Mouse (Mus musculus) thymus, postnatal 4 days (tissue): ENCODE data around the gene Sertad3.
A peak's percentile ranks its signal among the peaks of the same experiment; 100 is the strongest.

Experiments used
- DNase-seq: peaks from one replicate; pipeline ENCODE4 v3.0.0; 2021

Sertad3 gene

DNA sequence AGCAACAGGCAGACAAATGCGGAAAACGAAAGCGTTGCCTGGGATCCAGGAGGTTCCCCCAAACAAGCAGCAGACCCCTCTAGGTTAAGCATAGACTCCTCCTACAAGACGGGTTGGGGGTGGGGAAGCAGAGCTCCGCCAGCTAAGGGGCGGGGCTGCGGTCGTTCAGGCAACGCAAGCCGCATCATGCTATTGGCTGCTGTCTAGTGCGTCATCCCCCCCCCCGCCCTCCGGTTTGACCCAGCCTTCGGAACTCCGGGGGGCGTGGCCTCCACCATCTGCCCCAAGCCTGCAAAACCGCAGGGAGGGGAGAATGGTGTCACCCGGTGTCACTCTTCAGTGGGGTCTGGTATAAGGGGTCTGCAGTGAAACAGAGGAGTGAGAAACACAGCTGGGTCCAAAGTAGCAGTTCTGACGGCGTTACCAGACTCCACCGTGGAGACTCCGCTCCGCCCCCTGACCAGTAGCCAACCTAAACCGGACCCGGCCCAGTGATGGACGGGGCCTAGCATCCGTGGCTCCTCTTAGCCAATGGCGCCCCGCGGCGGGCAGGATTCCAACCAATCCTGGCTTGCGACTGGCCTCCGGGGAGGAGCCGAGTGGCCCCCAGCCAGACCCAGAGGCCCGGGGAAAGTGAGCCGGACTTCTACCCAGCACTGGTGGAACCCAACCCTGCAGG is at the start of gene Sertad3:
Gene Sertad3, plus strand, starts transcription at position 613 of the 679 bp plus-strand sequence.
- peak; percentile 99 for DNase-seq

DNA sequence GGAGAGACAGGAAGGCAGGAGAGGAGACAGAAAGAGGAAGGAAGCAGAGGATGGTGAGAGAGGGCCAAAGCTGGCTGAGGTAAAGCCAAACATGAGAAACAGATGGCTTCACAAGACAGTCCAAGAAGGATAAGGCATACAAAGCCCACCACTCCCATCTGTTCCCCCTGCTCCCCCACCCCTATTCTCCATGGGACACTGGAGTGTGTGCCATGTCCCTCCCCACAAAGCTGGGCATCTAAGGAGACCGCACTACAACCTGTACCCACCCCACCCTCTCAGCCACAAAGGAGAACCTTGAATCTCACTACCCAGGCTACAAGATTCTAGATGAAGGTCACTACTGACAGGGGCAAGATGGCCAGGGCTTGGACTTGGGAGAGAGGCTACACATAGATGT is 46.2 kb upstream of the Sertad3 start:
- no peak for DNase-seq

DNA sequence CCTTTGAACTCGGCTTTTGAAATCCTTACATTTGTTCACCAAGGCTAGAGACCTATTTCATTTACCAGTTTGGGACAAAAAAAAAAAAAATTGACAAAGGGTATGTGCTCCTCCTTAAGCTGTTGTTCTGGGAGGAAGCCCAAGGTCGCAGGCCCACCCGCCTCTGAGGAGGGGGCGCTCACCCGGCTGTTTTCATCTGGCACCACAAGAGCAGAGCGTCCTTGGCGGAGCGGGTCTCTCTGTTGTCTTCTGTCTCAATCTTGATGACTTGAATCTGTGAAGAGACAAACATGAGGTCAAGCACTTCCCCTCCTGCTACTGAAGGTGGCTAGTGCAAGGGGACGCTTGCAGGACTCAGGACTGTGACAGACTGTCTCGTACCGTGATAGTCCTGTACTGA is 45.6 kb upstream of the Sertad3 start:
- DNase-seq = no peak

DNA sequence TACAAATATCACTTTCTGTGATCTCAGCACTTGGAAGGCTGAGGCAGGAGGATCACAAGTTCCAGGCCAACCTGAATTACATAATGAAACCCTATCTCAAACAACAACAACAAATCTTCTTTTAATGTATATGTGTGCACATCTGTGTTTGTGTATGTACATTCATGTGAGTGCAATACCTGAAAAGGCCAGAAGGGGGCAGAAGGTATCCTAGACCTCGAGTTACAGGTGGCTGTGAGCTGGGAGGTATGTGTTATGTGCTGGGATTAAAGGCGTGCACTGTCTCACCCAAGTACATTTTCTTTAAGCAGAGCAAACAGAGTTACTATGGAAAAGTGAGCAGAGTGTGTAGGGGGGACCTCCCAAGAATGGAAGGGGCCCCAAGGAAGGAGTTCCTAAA is 44.4 kb upstream of the Sertad3 start:
- DNase-seq = no peak

DNA sequence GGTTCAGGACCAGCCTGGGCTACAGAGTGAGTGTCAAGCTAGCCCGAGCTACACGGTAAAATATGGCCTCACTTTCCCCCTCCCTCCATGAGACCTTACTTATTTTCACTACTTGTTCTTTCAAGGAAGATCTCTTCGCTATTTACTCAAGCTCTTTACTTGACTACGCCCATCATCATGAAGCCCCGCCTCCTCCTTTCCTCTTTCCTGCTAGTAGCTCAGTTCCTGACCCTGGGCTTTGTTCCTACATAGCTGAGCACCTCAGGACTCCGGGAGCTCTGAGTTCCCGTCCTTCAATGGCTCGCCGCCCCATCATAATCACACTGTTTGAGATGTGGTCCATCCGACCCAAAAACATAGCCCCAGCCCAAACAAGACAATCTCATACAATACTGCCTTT is 40.2 kb upstream of the Sertad3 start:
- no peak for DNase-seq

DNA sequence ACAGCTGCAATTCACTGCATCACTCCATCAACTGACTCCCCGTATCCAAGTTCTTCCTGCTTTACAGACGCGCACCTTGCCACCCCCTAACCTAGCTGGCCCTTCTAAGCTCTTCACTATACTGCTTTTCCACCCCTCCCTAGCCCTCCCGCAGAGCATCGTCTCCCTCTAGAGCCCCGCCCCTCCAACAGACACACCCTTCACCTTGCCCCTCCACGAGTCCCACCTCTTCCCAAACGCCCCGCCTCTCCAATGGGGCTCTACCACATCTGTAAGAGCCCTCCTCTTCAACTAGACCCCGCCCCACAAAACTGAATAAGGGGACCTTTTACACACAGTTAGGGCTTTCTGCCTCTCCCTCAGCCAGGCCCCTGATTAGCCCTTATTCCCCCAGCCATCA is 39.8 kb upstream of the Sertad3 start:
- DNase-seq = no peak

DNA sequence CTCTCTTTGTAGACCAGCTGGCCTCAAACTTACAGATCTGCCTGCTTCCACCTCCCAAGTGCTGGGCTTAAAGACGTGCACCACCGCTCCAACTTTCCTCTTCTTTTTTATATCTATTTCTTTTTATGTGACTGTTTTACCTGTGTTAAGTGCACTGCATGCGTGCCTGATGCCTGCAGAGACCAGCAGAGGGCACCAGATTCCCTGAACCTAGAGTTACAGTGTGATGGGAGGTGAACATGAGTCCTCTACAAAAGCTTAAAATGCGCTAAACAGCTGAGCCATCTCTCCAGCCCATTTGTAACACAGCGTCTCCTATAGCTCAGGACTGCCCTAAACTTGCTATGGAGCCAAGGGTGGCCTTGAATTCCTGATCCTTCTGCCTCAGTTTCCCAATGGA is 36.0 kb upstream of the Sertad3 start:
- DNase-seq = peak; percentile 71

DNA sequence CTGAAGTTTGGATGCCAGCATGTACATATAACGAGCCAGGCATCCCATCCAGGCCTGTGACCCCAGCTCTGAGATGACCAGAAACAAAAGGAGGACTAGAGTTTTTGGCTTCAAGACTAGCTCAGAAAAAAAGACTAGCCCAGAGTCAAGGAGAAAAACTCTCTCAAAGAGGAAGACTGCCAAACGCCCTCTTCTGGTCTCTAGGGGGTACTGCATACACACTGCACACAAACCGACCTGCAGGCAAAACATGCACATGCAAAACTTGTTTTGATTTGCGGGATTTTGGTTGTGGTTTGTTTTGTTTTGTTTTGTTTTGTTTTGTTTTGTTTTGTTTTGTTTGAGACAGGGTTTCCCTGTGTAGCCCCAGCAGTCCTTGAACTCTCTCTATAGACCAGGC is 33.6 kb upstream of the Sertad3 start:
- no peak for DNase-seq

DNA sequence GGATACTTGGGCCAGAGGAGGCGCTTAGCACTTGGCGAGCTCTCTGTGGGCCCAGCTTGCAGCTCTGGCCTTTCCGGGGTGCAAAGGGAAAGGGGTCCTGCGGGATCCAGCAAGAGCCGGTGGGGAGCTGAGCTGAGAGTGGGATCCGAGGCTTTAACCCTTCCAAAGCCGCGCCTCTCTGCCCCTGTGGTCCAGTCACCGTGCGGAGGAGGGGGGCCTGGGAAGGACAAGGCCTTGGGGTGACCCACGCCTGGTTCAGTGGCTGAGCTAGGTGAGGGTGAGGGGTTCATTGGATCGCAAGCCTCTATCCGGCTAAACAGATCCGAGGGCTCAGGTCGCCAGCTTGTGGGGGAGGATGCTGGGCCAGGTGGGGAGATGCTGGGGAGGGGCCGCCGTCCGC is 27.5 kb upstream of the Sertad3 start:
- DNase-seq = peak; percentile 19

DNA sequence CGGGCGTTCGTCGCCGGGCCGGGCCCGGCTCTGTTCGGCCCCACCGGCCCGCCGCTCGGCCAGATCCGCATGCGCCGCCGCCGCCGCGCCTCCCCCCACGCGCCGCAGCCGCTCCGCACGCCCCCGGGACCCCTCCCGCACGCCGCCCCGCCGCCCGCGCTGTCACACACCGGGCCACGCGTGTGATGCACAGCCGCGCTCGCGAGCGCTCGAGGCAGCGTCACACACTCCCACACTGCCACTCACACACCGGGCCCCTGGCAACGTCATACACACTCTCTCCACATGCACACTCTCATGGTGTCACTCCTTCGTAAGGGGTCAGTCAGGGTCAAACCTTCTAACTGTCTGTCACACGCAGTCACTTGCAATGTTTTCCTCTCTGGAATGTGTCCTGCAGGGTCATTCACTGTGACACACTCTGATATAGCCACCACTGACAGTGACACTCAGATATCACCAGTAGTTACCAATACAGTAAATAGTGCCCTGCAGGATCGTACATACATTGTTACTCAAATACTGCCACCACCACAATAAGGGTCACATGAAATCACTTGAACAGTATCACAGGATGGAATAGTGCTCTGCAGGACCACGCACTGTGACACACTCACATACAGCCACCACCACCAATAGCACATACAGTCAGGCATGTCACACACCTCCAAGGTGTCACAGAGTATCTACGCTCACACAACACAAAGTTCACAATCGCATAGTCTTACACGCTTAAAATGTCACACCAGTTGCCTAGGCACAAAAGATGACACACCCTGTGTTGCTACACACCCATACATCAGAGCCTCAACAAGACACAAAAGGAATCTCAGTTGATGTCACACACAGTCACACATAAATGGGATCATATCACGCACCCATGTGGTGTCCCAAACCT is 26.8 kb upstream of the Sertad3 start:
- DNase-seq = peak; percentile 39

DNA sequence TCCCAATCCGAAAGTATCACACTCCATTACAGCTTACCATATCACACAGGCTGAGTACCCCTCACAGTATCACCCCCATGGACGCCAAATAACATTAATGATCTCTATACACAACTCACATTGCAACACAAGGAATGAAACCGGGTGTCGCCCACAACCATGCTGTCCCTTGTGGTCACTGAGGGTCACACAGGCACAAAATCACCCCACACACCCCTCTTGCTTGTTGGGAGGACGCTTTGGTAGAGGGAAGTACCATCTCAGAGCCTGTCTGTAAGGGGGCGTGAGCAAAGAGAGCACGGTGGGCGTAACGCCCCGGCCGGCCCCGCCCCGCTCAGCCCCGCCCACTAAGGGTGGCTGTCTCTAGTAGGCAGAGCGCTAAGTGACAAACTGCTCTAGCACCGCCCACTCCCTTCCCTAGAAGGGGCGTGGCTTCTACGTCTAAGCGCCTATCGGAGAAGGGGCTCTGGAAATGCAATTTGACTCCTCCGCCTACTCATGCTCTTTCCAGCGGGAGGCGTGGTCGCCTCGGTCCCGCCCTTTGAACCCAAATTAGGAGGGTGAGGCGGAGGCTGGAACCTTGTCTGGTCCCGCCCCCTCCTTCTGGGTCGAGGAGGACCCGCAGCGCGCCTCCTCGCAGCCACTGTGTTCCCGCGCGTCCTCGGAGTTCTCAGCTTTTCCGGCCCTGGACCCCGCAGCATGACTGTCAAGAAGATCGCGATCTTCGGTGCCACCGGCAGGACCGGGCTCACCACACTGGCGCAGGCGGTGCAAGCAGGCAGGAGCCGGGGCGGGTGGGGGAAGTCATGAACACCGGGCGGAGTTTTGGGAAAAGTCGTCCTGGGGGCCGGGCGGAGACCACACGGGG is 25.9 kb upstream of the Sertad3 start, which contains the start of the genes Sptbn4 and Blvrb:
Gene Sptbn4, minus strand, starts transcription at position 268 of the 868 bp plus-strand sequence.
Gene Blvrb, plus strand, starts transcription at position 560 of the 868 bp plus-strand sequence.
- peak; percentile 96 for DNase-seq

DNA sequence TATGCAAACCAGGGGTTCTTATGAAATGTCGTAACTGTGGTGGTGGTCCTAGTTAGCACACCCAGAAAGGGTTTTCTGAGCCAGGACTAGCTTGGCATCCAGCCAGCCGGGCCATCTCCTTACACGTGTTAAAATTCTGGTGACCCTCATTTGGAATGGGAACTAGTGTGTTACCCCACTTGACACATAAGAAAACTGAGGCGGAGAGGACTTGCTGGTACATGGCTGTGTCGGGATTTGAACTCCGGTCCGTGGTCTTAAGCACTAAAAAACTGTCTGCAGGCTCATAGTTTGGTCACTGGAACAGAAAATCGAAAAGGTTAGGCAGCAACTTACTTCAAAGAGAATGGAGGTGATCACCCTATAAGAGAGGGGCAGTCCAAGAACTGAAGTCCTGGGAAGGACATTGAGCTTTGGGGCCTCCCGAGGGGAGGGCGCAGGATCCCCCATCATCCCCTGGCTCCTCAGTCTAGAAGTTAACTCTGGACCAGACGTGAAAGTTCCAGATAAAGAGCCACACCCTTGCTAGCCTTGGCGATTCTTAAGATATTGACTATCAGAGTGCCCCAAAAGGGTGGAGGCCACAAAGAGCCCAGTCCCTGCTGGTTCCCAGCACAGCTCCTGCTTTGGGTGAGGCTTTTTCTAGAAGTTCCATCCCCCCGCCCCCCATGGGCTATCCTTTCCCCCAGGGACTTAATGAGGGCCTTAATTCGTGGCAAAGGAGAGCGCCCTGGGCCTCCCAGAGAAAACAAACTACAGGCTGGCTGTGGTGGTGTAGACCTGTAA is 25.0 kb upstream of the Sertad3 start:
- peak; percentile 35 for DNase-seq

DNA sequence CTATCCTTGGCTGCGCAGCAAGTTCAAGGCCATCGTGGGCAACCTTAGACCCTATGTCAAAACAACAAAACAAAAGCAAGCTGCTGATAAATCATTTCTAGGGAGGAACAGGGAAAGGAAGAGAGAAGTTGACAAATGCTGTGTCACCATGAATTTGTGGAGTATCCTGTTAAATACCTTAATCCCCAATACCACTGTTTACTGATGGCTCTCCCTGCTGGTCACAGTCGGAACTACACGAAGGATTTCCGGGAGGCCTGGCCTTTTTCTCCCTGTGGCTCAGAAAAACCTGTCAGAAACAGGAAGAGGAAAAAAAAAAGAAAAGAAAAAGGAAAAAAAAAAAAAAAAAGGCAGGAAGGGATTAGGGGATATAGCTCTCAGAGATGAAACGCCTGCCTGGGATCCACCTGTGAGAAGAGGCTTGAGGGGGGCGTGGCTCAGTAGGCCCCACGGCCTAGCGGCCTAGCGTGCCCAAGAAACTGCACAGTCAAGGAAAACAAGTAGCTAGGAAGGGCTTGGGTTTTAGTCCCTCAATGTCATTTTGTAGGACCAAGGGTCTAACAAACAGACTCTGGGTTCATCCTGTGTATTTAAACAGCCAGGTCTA is 24.2 kb upstream of the Sertad3 start:
- peak; percentile 74 for DNase-seq

DNA sequence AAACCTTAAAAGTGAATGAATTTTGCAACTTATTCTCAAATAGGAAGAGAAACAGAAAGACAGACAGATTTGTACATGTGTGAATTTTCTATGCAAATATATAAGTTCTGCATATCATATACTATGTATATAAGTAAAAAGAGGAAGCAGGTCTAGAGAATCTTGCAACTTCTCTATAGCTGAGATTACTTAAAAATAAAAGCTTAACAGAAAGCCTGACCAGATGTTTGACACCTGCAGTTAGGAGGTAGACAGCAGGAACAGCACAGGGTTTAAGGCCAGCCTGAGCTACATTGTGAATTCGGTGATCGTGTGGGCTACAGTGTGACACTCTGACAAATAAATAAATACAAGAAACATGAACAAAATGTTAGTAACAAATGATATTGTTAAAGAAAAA is 22.2 kb upstream of the Sertad3 start:
- no peak for DNase-seq

DNA sequence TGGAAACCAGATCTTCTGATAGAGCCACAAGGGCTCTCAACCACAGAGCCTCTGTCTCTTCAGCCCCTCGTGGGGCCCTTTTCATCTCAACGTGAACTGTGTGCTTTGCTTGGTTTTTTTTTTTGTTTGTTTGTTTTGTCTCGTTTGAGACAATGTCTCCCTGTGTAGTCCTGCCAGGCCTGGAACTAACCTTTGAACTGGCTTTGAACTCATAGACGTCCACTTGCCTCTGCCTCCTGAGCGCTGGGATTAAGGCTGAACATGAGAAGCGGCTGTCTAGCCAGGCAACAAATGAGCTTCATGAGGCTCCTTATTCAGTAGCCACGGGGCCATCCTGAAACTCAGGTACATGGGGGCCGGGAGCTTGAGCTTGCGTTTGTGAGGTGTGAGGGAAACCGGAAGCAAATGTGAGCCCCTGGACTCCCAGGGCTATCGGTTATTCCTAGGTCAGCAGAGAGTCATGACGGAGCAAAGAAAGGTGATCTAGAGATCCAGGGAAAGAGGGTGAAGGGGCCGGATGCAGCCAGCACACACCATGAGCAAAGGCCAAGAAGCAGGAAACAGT is 21.3 kb upstream of the Sertad3 start:
- DNase-seq = no peak

DNA sequence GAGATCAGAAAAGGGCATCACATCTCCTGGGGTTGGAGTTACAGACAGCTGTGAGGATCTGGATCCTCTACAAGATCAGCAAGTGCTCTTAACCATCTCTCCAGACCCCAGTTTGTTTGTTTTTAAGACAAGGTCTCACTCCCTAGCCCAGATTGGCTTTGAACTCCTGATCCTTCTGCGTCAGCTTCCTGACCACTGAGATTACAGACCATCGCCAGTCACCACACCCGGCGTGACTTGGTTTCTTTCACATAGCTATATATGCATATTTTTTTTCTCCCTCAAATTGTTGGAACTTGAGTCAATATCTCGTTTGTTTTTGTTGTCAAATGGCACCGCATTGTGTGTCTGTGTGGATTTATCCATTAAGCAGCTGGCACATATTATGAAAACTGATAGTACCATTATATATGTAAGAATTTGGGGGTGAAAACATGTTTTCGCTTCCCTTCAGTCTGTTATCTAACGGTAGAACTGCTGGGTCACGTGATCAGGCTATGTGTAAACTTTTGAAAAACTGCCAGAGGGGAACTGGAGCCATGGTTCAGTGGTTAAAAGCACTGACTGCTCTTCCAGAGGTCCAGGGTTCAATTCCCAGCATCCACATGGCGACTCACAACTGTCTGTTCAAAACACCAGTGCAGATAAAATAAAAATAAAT is 19.0 kb upstream of the Sertad3 start:
- DNase-seq = no peak

DNA sequence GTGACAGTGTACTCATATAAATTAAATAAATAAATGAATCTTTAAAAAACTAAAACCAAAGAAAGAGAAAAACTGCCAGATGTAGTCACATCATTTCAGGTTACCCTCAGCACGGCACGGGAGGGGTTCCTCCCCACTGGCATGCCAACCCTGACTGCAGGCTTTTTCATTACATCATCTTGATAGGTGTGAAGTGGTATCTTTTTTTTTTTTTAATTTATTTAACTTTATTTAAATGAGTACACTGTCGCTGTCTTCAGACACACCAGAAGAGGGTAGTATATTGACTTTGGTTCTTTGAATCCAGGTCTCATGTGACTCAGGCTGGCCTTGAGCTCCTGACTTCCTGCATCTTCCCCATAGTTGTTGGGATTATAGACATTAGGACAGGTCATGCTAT is 18.3 kb upstream of the Sertad3 start:
- DNase-seq = no peak

DNA sequence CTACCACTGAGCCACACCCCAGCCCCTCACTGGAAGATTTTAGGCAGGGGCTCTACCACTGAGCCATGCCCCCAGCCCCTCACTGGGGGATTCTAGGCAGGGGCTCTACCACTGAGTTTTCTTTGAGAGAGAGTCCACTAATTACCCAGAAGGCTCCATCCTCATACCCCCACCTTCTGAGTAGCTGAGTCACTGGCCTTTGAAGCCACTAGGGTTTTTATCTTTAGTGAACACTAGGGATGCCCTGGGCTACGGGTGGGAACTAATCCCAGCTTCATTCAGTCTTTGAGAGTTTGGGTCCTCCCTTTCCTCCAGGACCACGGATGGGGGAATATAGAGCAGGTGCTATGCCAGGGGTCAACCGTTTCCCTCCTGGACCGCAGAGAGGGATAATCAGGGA is 15.0 kb upstream of the Sertad3 start:
- DNase-seq = no peak

DNA sequence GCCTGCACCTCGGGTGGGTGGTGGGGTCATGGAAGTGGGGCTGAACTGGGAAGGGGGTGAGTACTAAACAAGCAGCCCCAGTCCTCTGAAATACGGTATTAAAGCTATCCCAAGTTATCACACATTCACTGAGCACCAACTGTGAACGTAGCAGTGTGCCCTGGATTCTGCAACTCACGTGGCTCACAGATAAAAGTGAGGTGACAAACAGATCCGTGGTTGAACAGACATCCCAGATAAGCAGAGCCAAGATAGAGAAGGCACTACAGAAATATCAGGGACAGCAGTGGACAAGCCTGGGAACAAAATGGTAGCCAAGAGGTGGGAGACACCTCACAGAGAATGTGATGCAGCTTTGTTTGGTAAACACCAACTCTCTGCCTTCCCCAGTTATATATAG is 13.9 kb upstream of the Sertad3 start:
- DNase-seq = no peak

DNA sequence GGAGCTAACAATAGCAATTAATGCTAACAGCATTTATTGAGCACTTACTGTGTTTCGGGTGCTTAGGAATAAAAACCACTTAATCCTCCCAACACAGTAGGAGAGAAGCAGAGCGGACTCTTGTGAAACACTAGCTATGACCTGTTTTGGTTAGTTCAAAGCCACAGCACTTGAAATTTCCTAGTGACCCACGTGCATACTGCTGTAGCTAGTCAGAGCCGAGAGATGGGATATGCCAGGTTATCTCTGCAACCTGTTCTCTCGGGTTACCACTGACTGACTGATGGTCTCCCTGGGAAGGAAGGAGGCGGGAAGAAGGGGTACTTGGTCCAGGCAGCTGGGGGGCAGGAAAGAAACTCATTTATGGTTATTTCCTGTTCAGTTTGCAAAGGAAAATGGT is 13.1 kb upstream of the Sertad3 start:
- DNase-seq = no peak

DNA sequence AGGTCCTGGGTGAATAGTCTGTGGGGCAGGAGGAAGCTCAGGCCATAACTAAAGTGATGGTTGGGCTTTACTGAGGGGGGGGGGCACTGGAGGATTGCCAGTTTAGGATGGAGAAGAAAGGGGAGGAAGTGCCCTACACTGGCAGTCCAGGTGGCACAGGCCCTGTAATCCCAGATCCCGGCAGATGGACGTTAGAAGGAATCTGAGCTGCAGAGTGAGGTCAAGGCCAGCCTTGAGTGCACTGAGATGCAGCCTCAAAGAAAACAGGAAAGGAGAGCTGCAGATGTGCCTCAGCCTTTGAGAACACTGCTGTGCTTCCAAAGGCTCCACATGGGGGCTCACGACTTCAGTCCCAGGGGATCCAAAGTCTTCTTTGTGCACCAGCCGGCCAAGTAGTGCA is 5.9 kb upstream of the Sertad3 start:
- no peak for DNase-seq
